Comparison of ENCODE assay signal across 17 mouse cellular contexts in genomic region chr6:99257676-99258075, GRCm38 (mm10).
A peak's percentile ranks its signal among the peaks of the same experiment; 100 is the strongest.
DNase-seq lines count a peak whose midpoint lies in the region; ATAC-seq lines count a peak whose summit lies in the region.
"Had no signal": no experiment of that assay in that cellular context is flagged by ENCODE, and none has a peak within 500 bp of the region (broad histone marks: within the 10 kb centered on the region; RNA-seq: fewer than 3 reads in every experiment).

No protein-coding gene starts in this region.

- DNase-seq in A20 (ENCODE audit: low read depth, low spot score) = peak; percentile 19
- peak; percentile 60 for DNase-seq in CD4-positive, CD25-positive, alpha-beta regulatory T cell, adult 2 months (ENCODE audit: low read depth, low spot score)
- peak; percentile 50 for DNase-seq in induced T-regulatory cell, adult 2 months (ENCODE audit: low read depth)
- DNase-seq in heart, postnatal 25 days (ENCODE audit: low spot score) = no peak
- DNase-seq in left cerebral cortex, adult 18-20 months (ENCODE audit: low spot score in 2 of 2) = no peak
- no peak for DNase-seq in urinary bladder, postnatal 25 days (ENCODE audit: low spot score)
- DNase-seq: adrenal gland, postnatal 14 days; cerebellum, adult 11-12 months; cerebellum, adult 9-11 months; cerebellum, postnatal 36 days; gastrocnemius, adult 2 months; gastrocnemius, postnatal 25 days; heart, postnatal 4 days had no signal

- intact Hi-C loops in heart, postnatal 25 days (cut with DNase I) = loop anchor here (10.0 kb wide), 1 partner anchor 283 kb away; no protein-coding TSS in a partner anchor

- peak; percentile 17; the same call in 1 of the 2 replicates for ATAC-seq in neutrophil, adult 5-6 weeks (ENCODE audit: extremely low read depth, insufficient number of reproducible peaks, low FRiP score, poor library complexity, severe bottlenecking)
- ATAC-seq: forebrain, embryonic 16.5 days; hindbrain, embryonic 16.5 days; intestine, embryonic 15.5 days had no signal

Comparison
In these comparisons a context has a peak if more than half of its experiments do, and no peak if none do; other contexts are left out.
1. DNase-seq: peak in A20 (single experiment), CD4-positive, CD25-positive, alpha-beta regulatory T cell, adult 2 months (single experiment) and induced T-regulatory cell, adult 2 months (single experiment); none in heart, postnatal 25 days (single experiment), left cerebral cortex, adult 18-20 months (0 of 2) and urinary bladder, postnatal 25 days (single experiment).